Mouse (Mus musculus): Measurements from ENCODE around the gene Adh1.

DNA sequence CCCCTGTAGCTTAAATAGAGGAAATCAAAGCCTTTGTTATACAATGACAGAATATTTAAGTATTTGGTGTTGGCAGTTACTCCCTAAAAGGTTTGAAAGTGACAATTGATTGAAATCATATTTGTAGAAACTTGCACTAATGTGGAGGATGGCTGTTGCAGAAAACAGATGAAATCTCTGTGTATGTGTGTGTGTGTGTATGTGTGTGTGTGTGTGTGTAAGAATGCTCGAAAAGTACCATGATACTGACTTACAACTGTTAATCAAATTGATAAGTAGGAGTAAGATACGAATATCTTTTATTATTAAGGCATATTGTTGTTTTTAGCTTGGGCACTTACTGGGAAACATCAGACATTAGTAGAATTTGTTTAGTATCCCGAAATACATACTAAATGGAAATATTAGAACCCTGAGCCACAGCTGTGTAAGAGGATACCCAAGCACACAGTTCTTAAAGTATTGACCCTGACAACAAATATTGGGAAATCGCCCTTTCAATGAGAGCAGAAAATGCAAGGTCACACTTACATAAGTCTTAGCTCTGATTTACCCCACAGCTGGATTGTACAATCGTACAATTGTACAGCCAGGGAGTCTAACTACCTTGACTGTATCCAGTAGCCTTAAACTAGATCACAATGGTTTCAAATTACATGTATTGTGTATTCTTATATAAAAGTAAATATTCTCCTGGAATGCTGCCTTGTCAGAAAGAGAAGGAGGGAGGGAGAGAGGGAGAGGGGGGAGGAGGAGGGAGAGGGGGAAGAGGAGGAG is 2.6 kb downstream of the Adh1 start:
- TF ChIP-seq CTCF (conservative IDR thresholded peaks at IDR 0.05; ENCODE audit: insufficient read depth, insufficient read length, low read depth, low read length) (no peak), POLR2A (IDR thresholded peaks at IDR 0.05; ENCODE audit: low read depth, low read length) (no peak)

Data from kidney, adult 2 months (tissue).